Mouse (Mus musculus) megakaryocyte-erythroid progenitor cell, adult 5-6 weeks (primary cell): Measurements from ENCODE around the gene Vps37b. TPM values are rescaled to one million over a fixed set of nuclear protein-coding genes. Genes with fewer than 3 reads are reported as not detected.

Experiments
- ATAC-seq: replicated peaks from 2 replicates; pipeline ENCODE4 v1.8.0; 2016; ENCODE audit warnings: mild to moderate bottlenecking, inconsistent platforms; ENCODE audit not compliant: severe bottlenecking, poor library complexity, low FRiP score, low TSS enrichment
- total RNA-seq, 2 experiments: library from RNA; stranded (forward) in 1 of 2; stranded (reverse) in 1 of 2; fragments of 200-1000, 215-1000 nt in 1 of 2; fragments of >200 nt in 1 of 2; fragmentation: Nextera tagmentation in 1 of 2; gene quantifications; 2 replicates each; pipeline ENCODE4 v1.2.3; 2014 to 2017

The Vps37b gene
- total RNA-seq, 2 experiments from 2014 or later: 15.5 to 20.8 TPM

GRCm38 (mm10) chr5:124026568-124026967 is 5.5 kb downstream of the Vps37b start:
- no peak for ATAC-seq

GRCm38 (mm10) chr5:124025587-124026441 is 6.3 kb downstream of the Vps37b start:
- ATAC-seq: no peak

GRCm38 (mm10) chr5:124025146-124025545 is 6.9 kb downstream of the Vps37b start:
- no peak for ATAC-seq

- no peak for ATAC-seq
Observed at GRCm38 (mm10) chr5:124024677-124025076, 7.4 kb downstream of the Vps37b start.

GRCm38 (mm10) chr5:124022365-124022764 is 9.7 kb downstream of the Vps37b start:
- no peak for ATAC-seq

GRCm38 (mm10) chr5:124021701-124022100 is 10.4 kb downstream of the Vps37b start:
- ATAC-seq: no peak

GRCm38 (mm10) chr5:124021148-124021547 is 10.9 kb downstream of the Vps37b start:
- ATAC-seq: no peak

GRCm38 (mm10) chr5:124019348-124020216 is 12.5 kb downstream of the Vps37b start:
- peak; percentile 69 for ATAC-seq

GRCm38 (mm10) chr5:124018651-124019050 is 13.4 kb downstream of the Vps37b start:
- ATAC-seq: peak; percentile 1; the same call in 1 of the 2 replicates

- no peak for ATAC-seq
Observed at GRCm38 (mm10) chr5:124017941-124018340, 14.1 kb downstream of the Vps37b start.

GRCm38 (mm10) chr5:124016291-124016821 is 15.7 kb downstream of the Vps37b start:
- no peak for ATAC-seq

- no peak for ATAC-seq
Observed at GRCm38 (mm10) chr5:124015727-124016126, 16.3 kb downstream of the Vps37b start.

GRCm38 (mm10) chr5:124014791-124015251 is 17.2 kb downstream of the Vps37b start:
- ATAC-seq: no peak

- ATAC-seq: no peak
Observed at GRCm38 (mm10) chr5:124014180-124014579, 17.9 kb downstream of the Vps37b start.

- no peak for ATAC-seq
Observed at GRCm38 (mm10) chr5:124013747-124014146, 18.3 kb downstream of the Vps37b start.

GRCm38 (mm10) chr5:124012885-124013284 is 19.2 kb downstream of the Vps37b start:
- 0 out of 2 replicates have a peak, but pooled peaks have one; percentile 9 for ATAC-seq

GRCm38 (mm10) chr5:124011927-124012326 is 20.1 kb downstream of the Vps37b start:
- ATAC-seq: no peak

GRCm38 (mm10) chr5:124010910-124011655 is 21.0 kb downstream of the Vps37b start:
- peak; percentile 56 for ATAC-seq

- ATAC-seq: peak; percentile 60
Observed at GRCm38 (mm10) chr5:124010077-124010476, 22.0 kb downstream of the Vps37b start.
